Mouse (Mus musculus) ES-Bruce4 (cell line): ENCODE measurements around the gene Tmem132b.

ENCODE experiments used
- CTCF ChIP-seq: IDR thresholded peaks from one replicate; pipeline ENCODE4 v1.8.1; 2011; ENCODE audit warnings: low read depth, low read length
- EP300 ChIP-seq: IDR thresholded peaks from 2 replicates; pipeline ENCODE4 v1.6.1; 2011; ENCODE audit warnings: low read depth, low read length; ENCODE audit not compliant: insufficient read depth
- POLR2A ChIP-seq: IDR thresholded peaks from one replicate; pipeline ENCODE4 v1.8.1; 2011; ENCODE audit warnings: low read length; ENCODE audit not compliant: insufficient read depth

GRCm38 (mm10) chr5:125692538-125692937 is 161.0 kb downstream of the Tmem132b start:
- TF ChIP-seq CTCF (no peak), EP300 (no peak), POLR2A (no peak)
